Mouse (Mus musculus): ENCODE measurements around the gene Pcsk7. TPM values are rescaled to one million over a fixed set of nuclear protein-coding genes. Genes with fewer than 3 reads are reported as not detected.

Gene Pcsk7
- 25.3 and 26.9 TPM in 2 replicates for polyA plus RNA-seq (2015; fragmentation: Nextera tagmentation; extraction: Ambion mirVana)

DNA sequence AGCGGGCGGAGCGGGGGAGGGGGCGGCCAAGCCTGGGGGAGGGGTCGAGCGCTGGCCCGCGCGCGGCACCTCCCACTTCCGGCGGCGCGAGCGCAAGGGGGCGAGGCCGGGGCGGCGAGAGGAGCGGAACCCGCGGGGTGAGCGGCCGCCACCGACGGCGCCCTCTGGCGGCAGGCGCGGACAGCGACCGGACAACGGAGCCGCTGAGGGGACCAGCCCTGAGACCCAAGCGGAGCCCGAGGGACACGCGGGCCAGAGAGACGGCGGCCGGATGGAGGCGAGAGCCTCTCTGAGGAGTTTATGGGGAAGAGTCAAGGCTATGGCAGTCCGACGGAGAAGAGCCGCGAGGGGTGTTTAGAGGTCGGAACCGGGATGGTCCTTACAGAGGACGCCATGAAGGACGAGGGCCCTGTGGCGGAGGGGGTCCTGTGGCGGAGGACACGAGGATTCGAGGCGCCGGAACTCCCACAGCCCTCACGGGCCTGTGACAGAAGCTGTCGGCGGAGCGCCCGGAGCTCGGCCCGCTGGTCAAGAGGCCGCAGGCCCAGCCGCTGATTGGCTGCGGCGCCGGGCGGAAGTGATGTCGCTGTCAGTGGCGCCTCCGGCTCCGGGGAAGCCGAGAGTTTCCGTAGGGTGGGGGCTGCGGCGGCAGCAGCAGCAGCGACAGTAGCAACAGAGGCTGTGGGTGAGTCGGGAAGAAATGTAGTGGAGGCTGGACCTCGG is at the start of gene Pcsk7, which contains the start of gene Rnf214:
Gene Pcsk7 (plus strand): TSS at position 143 of the 723 bp plus-strand sequence.
Gene Rnf214 (minus strand): TSS at position 557 of the 723 bp plus-strand sequence.
- Histone ChIP-seq H3K4me1 (ENCODE audit: control insufficient read depth, insufficient read depth, low read length) (peaks cover 20% of the 10 kb centered on the region), H3K36me3 (ENCODE audit: control insufficient read depth, insufficient read depth, low read length) (peaks cover 3% of the 10 kb centered on the region; the same call in 1 of the 2 replicates), H3K27ac (ENCODE audit: low read length) (peak within 1 kb of the TSS; percentile 99), H3K9me3 (replicated peaks; ENCODE audit: control insufficient read depth, low read length) (no peaks in the 10 kb centered on the region), H3K9ac (ENCODE audit: low read length) (peak within 1 kb of the TSS; percentile 97), H3K4me3 (replicated peaks; ENCODE audit: low read length) (peak within 1 kb of the TSS; percentile 73), H3K27me3 (ENCODE audit: control insufficient read depth, insufficient read depth, low read length) (no peaks in the 10 kb centered on the region), H3K4me2 (ENCODE audit: low read depth, low read length) (peak within 1 kb of the TSS; percentile 88)
- under 1% methylated on average over 80 of the region's 80 CpGs for WGBS
- ATAC-seq (ENCODE audit: insufficient read depth, low FRiP score), result peak; percentile 92

DNA sequence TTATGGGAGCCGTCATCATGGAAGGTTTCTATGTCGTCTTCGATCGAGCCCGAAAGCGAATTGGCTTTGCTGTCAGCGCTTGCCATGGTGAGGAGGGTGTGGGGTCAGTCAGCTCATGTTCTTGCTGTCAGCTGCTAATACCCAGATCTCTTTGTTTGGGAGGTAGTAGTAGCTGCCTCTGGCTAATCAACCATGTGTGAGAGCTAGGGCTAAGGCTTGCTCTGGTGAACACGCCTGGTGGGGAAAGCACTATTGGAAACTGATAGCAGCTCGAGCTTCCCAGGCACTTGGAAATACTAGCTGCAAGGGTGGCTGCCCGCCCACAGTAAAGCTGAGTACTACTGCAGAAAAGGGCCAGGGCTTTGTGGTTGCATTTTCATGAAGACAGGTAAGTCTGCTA is 46.9 kb upstream of the Pcsk7 start:
- Histone ChIP-seq H3K36me3 (ENCODE audit: control insufficient read depth, insufficient read depth, low read length) (peaks cover 30% of the 10 kb centered on the region), H3K27me3 (ENCODE audit: control insufficient read depth, insufficient read depth, low read length) (no peaks in the 10 kb centered on the region), H3K27ac (ENCODE audit: low read length) (no peak overlapping the region), H3K4me1 (ENCODE audit: control insufficient read depth, insufficient read depth, low read length) (no peaks in the 10 kb centered on the region), H3K4me2 (ENCODE audit: low read depth, low read length) (no peak overlapping the region), H3K4me3 (replicated peaks; ENCODE audit: low read length) (no peak overlapping the region), H3K9me3 (replicated peaks; ENCODE audit: control insufficient read depth, low read length) (no peaks in the 10 kb centered on the region), H3K9ac (ENCODE audit: low read length) (no peak overlapping the region)
- 92% methylated on average over 10 of the region's 10 CpGs for WGBS
- ATAC-seq (ENCODE audit: insufficient read depth, low FRiP score), result no peak

DNA sequence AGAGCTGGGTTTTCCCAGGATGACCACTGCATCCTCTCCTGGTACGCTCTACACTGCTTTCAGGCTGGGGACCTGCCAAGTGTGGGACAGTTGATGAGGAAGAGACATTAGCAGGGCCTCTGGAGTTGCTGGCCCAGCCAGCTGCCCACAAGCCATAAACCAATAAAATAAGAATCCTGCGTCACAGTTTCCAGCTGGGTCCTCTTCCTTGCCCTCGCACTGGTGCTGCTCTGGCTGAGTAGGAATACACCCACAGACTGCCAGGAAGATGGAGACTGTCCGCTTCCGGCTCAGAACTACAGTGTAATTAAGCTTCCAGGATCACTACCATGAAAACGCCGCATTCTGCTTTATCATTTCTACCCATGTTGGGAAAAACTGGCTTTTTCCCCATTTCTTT is 44.5 kb upstream of the Pcsk7 start:
- no peak overlapping the region for H3K9ac ChIP-seq (ENCODE audit: low read length)
- no peaks in the 10 kb centered on the region for H3K27me3 ChIP-seq (ENCODE audit: control insufficient read depth, insufficient read depth, low read length)
- no peak for ATAC-seq (ENCODE audit: insufficient read depth, low FRiP score)
- H3K4me2 ChIP-seq (ENCODE audit: low read depth, low read length), result no peak overlapping the region
- no peaks in the 10 kb centered on the region for H3K4me1 ChIP-seq (ENCODE audit: control insufficient read depth, insufficient read depth, low read length)
- no peaks in the 10 kb centered on the region for H3K9me3 ChIP-seq (replicated peaks; ENCODE audit: control insufficient read depth, low read length)
- WGBS, result 89% methylated on average over 7 of the region's 7 CpGs
- H3K36me3 ChIP-seq (ENCODE audit: control insufficient read depth, insufficient read depth, low read length), result peaks cover 27% of the 10 kb centered on the region
- no peak overlapping the region for H3K4me3 ChIP-seq (replicated peaks; ENCODE audit: low read length)
- H3K27ac ChIP-seq (ENCODE audit: low read length), result no peak overlapping the region

DNA sequence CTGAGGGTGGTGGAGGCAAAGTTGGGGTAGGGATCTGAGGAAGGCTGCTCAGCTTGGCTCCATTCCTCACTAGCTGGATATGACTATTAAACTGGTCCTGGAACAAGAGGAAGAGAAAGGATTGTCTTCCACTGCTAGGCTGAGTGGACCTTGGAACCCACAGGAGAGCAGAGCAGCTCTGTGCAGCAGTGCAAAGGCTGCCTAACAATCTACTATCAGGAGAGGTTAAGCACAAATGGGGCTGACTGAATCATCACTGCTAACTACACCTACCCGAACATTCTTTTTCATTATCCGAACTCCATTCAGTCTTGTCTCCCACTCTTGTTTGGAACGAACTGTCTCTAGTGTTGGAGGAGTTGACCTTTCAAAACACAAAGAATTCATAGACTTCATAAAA is 37.1 kb upstream of the Pcsk7 start:
- no peak overlapping the region for H3K4me2 ChIP-seq (ENCODE audit: low read depth, low read length)
- WGBS, result 94% methylated on average over 3 of the region's 3 CpGs
- no peaks in the 10 kb centered on the region for H3K9me3 ChIP-seq (replicated peaks; ENCODE audit: control insufficient read depth, low read length)
- no peak overlapping the region for H3K4me3 ChIP-seq (replicated peaks; ENCODE audit: low read length)
- H3K9ac ChIP-seq (ENCODE audit: low read length), result no peak overlapping the region
- H3K27me3 ChIP-seq (ENCODE audit: control insufficient read depth, insufficient read depth, low read length), result no peaks in the 10 kb centered on the region
- peaks cover 8% of the 10 kb centered on the region for H3K36me3 ChIP-seq (ENCODE audit: control insufficient read depth, insufficient read depth, low read length)
- H3K4me1 ChIP-seq (ENCODE audit: control insufficient read depth, insufficient read depth, low read length), result no peaks in the 10 kb centered on the region
- ATAC-seq (ENCODE audit: insufficient read depth, low FRiP score), result no peak
- H3K27ac ChIP-seq (ENCODE audit: low read length), result no peak overlapping the region

DNA sequence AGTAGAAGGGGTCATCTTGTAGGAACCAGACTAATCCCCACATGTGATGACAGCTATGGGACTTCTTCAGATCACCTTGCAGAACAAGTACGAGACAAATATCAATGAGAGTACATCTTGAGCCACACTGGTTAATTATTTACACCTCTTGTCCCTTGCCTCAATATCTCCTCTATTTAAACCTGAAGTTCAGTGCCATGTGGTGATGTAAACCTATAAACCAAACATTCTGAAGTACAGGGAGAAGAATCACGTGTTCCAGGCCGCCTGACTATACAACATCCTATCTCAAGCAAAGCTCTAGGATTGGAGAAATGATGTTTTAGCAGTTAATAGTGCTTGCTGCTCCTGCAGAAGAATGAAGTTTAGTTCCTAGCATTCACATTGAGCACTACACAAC is 36.0 kb upstream of the Pcsk7 start:
- Histone ChIP-seq H3K4me1 (ENCODE audit: control insufficient read depth, insufficient read depth, low read length) (no peaks in the 10 kb centered on the region), H3K27me3 (ENCODE audit: control insufficient read depth, insufficient read depth, low read length) (no peaks in the 10 kb centered on the region), H3K4me2 (ENCODE audit: low read depth, low read length) (no peak overlapping the region), H3K9ac (ENCODE audit: low read length) (no peak overlapping the region), H3K4me3 (replicated peaks; ENCODE audit: low read length) (no peak overlapping the region), H3K9me3 (replicated peaks; ENCODE audit: control insufficient read depth, low read length) (no peaks in the 10 kb centered on the region), H3K36me3 (ENCODE audit: control insufficient read depth, insufficient read depth, low read length) (peaks cover 11% of the 10 kb centered on the region), H3K27ac (ENCODE audit: low read length) (no peak overlapping the region)
- ATAC-seq (ENCODE audit: insufficient read depth, low FRiP score), result no peak
- WGBS, result 75% methylated on average over 3 of the region's 3 CpGs

DNA sequence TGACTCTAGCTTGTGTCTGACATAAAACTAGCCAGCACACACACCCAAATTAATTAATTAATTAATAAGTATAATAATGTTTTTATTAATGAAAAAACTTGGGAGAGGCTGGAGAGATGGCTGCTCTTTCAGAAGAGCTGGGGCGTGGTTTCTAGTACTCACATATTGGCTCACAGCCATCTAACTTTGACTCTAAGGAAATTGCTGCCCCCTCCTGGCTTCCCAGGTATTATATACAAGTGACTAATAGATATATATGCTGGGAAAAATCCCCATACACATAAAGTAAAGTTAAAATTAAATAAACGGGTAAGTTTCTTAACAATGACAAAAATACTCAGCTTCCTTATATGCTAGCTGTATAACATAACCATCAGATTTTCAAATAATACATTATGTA is 28.4 kb upstream of the Pcsk7 start:
- H3K36me3 ChIP-seq (ENCODE audit: control insufficient read depth, insufficient read depth, low read length), result 0 out of 2 replicates have a peak, but pooled peaks cover 9% of the 10 kb centered on the region

DNA sequence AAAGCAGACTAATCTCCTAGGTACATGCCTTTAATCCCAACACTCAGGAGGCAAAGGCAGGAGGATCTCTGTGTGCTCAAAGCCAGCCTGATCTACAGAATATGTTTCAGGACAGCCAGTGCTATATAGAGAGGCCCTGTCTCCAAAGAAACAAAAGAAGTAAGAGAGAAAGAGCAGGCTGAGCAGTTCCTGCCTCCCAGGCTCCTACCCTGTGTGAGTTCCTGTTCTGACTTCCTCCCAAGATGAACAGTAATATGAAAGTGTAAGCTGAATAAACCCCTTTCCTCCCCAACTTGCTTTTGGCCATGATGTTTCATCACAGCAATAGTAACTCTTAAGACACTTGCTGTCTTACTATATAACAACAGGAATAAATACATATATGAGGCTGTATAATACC is 12.6 kb upstream of the Pcsk7 start:
- Histone ChIP-seq H3K36me3 (ENCODE audit: control insufficient read depth, insufficient read depth, low read length) (peaks cover 4% of the 10 kb centered on the region; the same call in 1 of the 2 replicates), H3K27ac (ENCODE audit: low read length) (no peak overlapping the region), H3K9me3 (replicated peaks; ENCODE audit: control insufficient read depth, low read length) (no peaks in the 10 kb centered on the region), H3K27me3 (ENCODE audit: control insufficient read depth, insufficient read depth, low read length) (no peaks in the 10 kb centered on the region), H3K4me2 (ENCODE audit: low read depth, low read length) (no peak overlapping the region), H3K9ac (ENCODE audit: low read length) (no peak overlapping the region), H3K4me3 (replicated peaks; ENCODE audit: low read length) (no peak overlapping the region), H3K4me1 (ENCODE audit: control insufficient read depth, insufficient read depth, low read length) (no peaks in the 10 kb centered on the region)
- ATAC-seq (ENCODE audit: insufficient read depth, low FRiP score), result no peak

More for the DNA sequence above, 28.4 kb upstream of the Pcsk7 start:
- Histone ChIP-seq H3K4me3 (replicated peaks; ENCODE audit: low read length) (no peak overlapping the region), H3K27ac (ENCODE audit: low read length) (no peak overlapping the region), H3K27me3 (ENCODE audit: control insufficient read depth, insufficient read depth, low read length) (no peaks in the 10 kb centered on the region), H3K9me3 (replicated peaks; ENCODE audit: control insufficient read depth, low read length) (no peaks in the 10 kb centered on the region), H3K4me1 (ENCODE audit: control insufficient read depth, insufficient read depth, low read length) (no peaks in the 10 kb centered on the region), H3K4me2 (ENCODE audit: low read depth, low read length) (no peak overlapping the region), H3K9ac (ENCODE audit: low read length) (no peak overlapping the region)
- 65% methylated on average over 2 of the region's 2 CpGs for WGBS
- ATAC-seq (ENCODE audit: insufficient read depth, low FRiP score), result no peak

DNA sequence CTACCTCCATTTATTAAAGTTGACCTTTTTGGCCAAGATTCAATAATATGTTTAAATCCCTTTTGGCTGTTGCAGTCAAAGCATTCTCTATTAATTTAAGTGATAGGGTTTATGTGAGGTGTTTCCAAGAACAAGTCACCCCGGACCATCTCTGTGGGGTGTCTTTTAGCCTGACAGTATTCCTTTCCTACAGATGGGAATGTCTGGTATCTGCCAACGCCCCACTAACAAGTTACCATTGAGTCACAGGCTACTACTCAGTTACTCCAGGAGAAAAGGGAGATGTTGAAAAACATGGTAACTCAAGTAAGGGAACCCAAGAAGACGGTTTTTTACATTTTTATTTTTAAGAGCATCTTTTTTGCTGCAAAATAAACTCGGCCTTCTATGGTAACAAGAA is 1.1 kb upstream of the Pcsk7 start:
- peaks cover 20% of the 10 kb centered on the region for H3K4me1 ChIP-seq (ENCODE audit: control insufficient read depth, insufficient read depth, low read length)
- peak overlapping the region; percentile 73 for H3K4me3 ChIP-seq (replicated peaks; ENCODE audit: low read length)
- 54% methylated on average over 4 of the region's 4 CpGs for WGBS
- peak overlapping the region; percentile 97 for H3K9ac ChIP-seq (ENCODE audit: low read length)
- ATAC-seq (ENCODE audit: insufficient read depth, low FRiP score), result no peak
- H3K4me2 ChIP-seq (ENCODE audit: low read depth, low read length), result peak overlapping the region; percentile 88
- no peaks in the 10 kb centered on the region for H3K9me3 ChIP-seq (replicated peaks; ENCODE audit: control insufficient read depth, low read length)
- H3K36me3 ChIP-seq (ENCODE audit: control insufficient read depth, insufficient read depth, low read length), result peaks cover 3% of the 10 kb centered on the region; the same call in 1 of the 2 replicates
- H3K27ac ChIP-seq (ENCODE audit: low read length), result no peak overlapping the region
- H3K27me3 ChIP-seq (ENCODE audit: control insufficient read depth, insufficient read depth, low read length), result no peaks in the 10 kb centered on the region

DNA sequence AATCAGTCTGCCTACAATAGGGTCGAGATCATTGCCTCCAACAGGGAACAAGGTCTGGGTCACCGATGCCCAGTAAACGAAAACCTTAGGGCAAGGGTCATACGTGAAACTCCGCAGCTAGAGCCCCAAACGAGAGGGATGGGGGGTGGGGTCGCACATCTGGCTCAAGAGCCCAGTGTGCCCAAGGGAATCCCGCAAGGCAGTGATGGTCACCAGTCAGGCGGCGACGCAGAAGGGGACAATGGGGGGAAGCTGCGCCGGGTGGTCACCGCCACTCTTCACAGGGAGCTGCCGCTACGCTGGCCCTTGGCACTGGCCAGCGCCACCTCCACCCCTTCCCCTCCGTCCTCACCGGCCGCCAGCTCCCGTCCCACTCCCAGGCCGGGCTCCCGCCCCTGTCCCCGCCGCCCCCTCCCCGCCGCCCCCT is 473 bp upstream of the Pcsk7 start:
- Histone ChIP-seq H3K4me2 (ENCODE audit: low read depth, low read length) (peak overlapping the region; percentile 88), H3K9me3 (replicated peaks; ENCODE audit: control insufficient read depth, low read length) (no peaks in the 10 kb centered on the region), H3K27ac (ENCODE audit: low read length) (peak overlapping the region; percentile 99), H3K4me1 (ENCODE audit: control insufficient read depth, insufficient read depth, low read length) (peaks cover 20% of the 10 kb centered on the region), H3K27me3 (ENCODE audit: control insufficient read depth, insufficient read depth, low read length) (no peaks in the 10 kb centered on the region), H3K4me3 (replicated peaks; ENCODE audit: low read length) (peak overlapping the region; percentile 73), H3K36me3 (ENCODE audit: control insufficient read depth, insufficient read depth, low read length) (peaks cover 3% of the 10 kb centered on the region; the same call in 1 of the 2 replicates), H3K9ac (ENCODE audit: low read length) (peak overlapping the region; percentile 97)
- ATAC-seq (ENCODE audit: insufficient read depth, low FRiP score), result peak; percentile 54; the same call in 1 of the 2 replicates
- under 1% methylated on average over 24 of the region's 27 CpGs for WGBS
